8 mouse cellular contexts compared by ENCODE assay signal in the genomic region with DNA sequence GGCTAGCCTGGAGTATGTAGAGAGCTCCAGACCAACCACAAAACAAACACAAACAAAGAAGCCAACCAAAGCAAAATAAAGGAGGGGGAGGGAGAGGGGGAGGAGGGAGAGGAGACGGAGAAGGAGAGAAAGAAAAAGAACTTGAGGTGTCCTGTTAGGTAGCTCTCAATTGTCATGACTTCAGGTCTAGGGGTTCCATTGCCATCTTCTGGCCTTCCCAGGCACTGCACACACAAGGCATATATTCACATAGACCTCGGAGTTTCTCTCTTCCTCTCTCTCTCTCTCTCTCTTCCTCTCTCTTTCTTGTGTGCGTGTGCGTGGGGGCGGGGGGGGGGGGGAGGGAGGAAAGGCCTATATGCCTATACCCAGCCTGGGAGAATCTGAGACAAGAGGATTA. TPM values are rescaled to one million over a fixed set of nuclear protein-coding genes. Genes with fewer than 3 reads are reported as not detected.
DNase-seq lines count a peak whose midpoint lies in the region; ATAC-seq and TF ChIP-seq lines count a peak whose summit lies in the region.
"Had no signal": no experiment of that assay in that cellular context is flagged by ENCODE, and none has a peak within 500 bp of the region (broad histone marks: within the 10 kb centered on the region; RNA-seq: fewer than 3 reads in every experiment).

No protein-coding gene starts in this region.

- H3K4me3 ChIP-seq in liver, embryonic 12.5 days = no peak overlapping the region
- H3K4me3 ChIP-seq in ES-E14 (ENCODE audit: insufficient read depth in 1 of 2, low read depth in 1 of 2, low read length in 2 of 2, poor library complexity in 1 of 2, severe bottlenecking in 1 of 2) = no peak overlapping the region
- H3K4me3 ChIP-seq in cortical plate, adult 2 months (ENCODE audit: insufficient read depth, low read length) = no peak overlapping the region
- H3K4me3 ChIP-seq in stomach, embryonic 15.5 days (replicated peaks) = no peak overlapping the region

- H3K9me3 ChIP-seq in liver, embryonic 12.5 days (replicated peaks) = no peaks in the 10 kb centered on the region
- H3K9me3 ChIP-seq in ES-E14 (ENCODE audit: control insufficient read depth, insufficient read depth, low read depth, low read length) = no peaks in the 10 kb centered on the region
- H3K9me3 ChIP-seq in stomach, embryonic 15.5 days = no peaks in the 10 kb centered on the region
- H3K9me3 ChIP-seq: hindbrain, embryonic 15.5 days had no signal

- H3K27me3 ChIP-seq in liver, embryonic 12.5 days (replicated peaks) = peaks cover 40% of the 10 kb centered on the region
- H3K27me3 ChIP-seq in stomach, embryonic 15.5 days (replicated peaks) = no peaks in the 10 kb centered on the region
- H3K27me3 ChIP-seq: hindbrain, embryonic 15.5 days had no signal

- H3K4me2 ChIP-seq in liver, embryonic 12.5 days = no peak overlapping the region
- peak overlapping the region; percentile 90; the same call in 1 of the 2 replicates for H3K4me2 ChIP-seq in stomach, embryonic 15.5 days

- peak; percentile 41 for TF ChIP-seq CTCF in cortical plate, adult 2 months (IDR thresholded peaks at IDR 0.05; ENCODE audit: extremely low read depth, insufficient read depth, low read length)

- peaks cover 18% of the 10 kb centered on the region for H3K4me1 ChIP-seq in liver, embryonic 12.5 days
- peaks cover 0 to 5% of the 10 kb centered on the region in 2 experiments; a peak in 1 of 4 replicates for H3K4me1 ChIP-seq in ES-E14 (ENCODE audit: control insufficient read depth in 2 of 2, insufficient read depth in 2 of 2, low read length in 2 of 2, poor library complexity in 1 of 2)
- H3K4me1 ChIP-seq in cortical plate, adult 2 months (ENCODE audit: control insufficient read depth, insufficient read depth, low read length) = peaks cover 2% of the 10 kb centered on the region; the same call in 1 of the 2 replicates
- H3K4me1 ChIP-seq in stomach, embryonic 15.5 days = peaks cover 12% of the 10 kb centered on the region

- H3K27ac ChIP-seq in liver, embryonic 12.5 days = no peak overlapping the region
- no peak overlapping the region for H3K27ac ChIP-seq in ES-E14 (ENCODE audit: insufficient read depth, low read depth, low read length, poor library complexity, severe bottlenecking)
- no peak overlapping the region for H3K27ac ChIP-seq in cortical plate, adult 2 months (ENCODE audit: insufficient read depth, low read length)
- no peak overlapping the region for H3K27ac ChIP-seq in stomach, embryonic 15.5 days
- H3K27ac ChIP-seq: hindbrain, embryonic 15.5 days had no signal

- no peaks in the 10 kb centered on the region for H3K36me3 ChIP-seq in liver, embryonic 12.5 days
- H3K36me3 ChIP-seq in ES-E14 (ENCODE audit: control insufficient read depth, insufficient read depth, low read length, poor library complexity, severe bottlenecking) = no peaks in the 10 kb centered on the region
- H3K36me3 ChIP-seq in stomach, embryonic 15.5 days = no peaks in the 10 kb centered on the region
- H3K36me3 ChIP-seq: hindbrain, embryonic 15.5 days had no signal

- TF ChIP-seq POLR2A in cortical plate, adult 2 months (IDR thresholded peaks at IDR 0.05; ENCODE audit: extremely low read depth, insufficient read depth, low read length) = no peak

- ATAC-seq in liver, embryonic 12.5 days = no peak
- no peak for ATAC-seq in stomach, embryonic 15.5 days (ENCODE audit: insufficient read depth, low FRiP score, low read depth)

- no peak overlapping the region for H3K9ac ChIP-seq in liver, embryonic 12.5 days
- no peak overlapping the region for H3K9ac ChIP-seq in ES-E14 (ENCODE audit: insufficient read depth, low read depth, low read length, poor library complexity, severe bottlenecking)
- H3K9ac ChIP-seq in stomach, embryonic 15.5 days = no peak overlapping the region

- 37% methylated on average over 5 of the region's 5 CpGs for WGBS in liver, embryonic 12.5 days (ENCODE audit: insufficient replicate concordance)
- 33% methylated on average over 2 of the region's 5 CpGs for WGBS in stomach, embryonic 15.5 days

- in situ Hi-C loops in ES-E14 (cut with MboI; ENCODE audit: low sequenced_read_pairs in 2 of 2, unreplicated experiment in 2 of 2) = no loop called here

- DNase-seq in liver (peak; percentile 36), ES-E14 (ENCODE audit: low read depth, low spot score) (no peak)
- DNase-seq in adrenal gland, adult 2 months = no peak
- no peak for DNase-seq in adrenal gland, postnatal 25 days

TF ChIP-seq in ES-E14, 5 proteins besides CTCF, POLR2A, EP300 and RAD21:
- TF ChIP-seq HCFC1 (IDR thresholded peaks at IDR 0.05; ENCODE audit: borderline replicate concordance, insufficient read depth, low read length) (no peak), ZNF384 (IDR thresholded peaks at IDR 0.05; ENCODE audit: low read depth, low read length) (no peak), MAFK (IDR thresholded peaks at IDR 0.05; ENCODE audit: insufficient read depth, low read depth, low read length) (no peak), CHD2 (IDR thresholded peaks at IDR 0.05; ENCODE audit: low read depth, low read length) (no peak), ZC3H11A (IDR thresholded peaks at IDR 0.05; ENCODE audit: borderline replicate concordance, low read depth, low read length) (peak; percentile 69; the same call in 1 of the 2 replicates)

RNA-seq across cellular contexts. Expression of a gene that starts 1.3 kb away (rescaled TPM):
- polyA plus RNA-seq in liver, embryonic 12.5 days (2016; fragmentation: Nextera tagmentation; extraction: Ambion mirVana) = 76.1 and 78.7 TPM in 2 replicates
- 12.2 and 15.0 TPM in 2 replicates for total RNA-seq in ES-E14 (2012; rRNA removed)
- 48.4 and 53.7 TPM in 2 replicates for polyA plus RNA-seq in cortical plate, adult 2 months (2012; rRNA removed)
- polyA plus RNA-seq in stomach, embryonic 15.5 days (2015; fragmentation: Nextera tagmentation; extraction: Ambion mirVana) = 52.6 and 55.6 TPM in 2 replicates
- 10 to 100 TPM; 32.2 to 33.3 TPM for total RNA-seq in adrenal gland, adult 2 months (2021)
- polyA plus RNA-seq in adrenal gland, adult 2 months (2012; rRNA removed) = 3.9 and 6.0 TPM in 2 replicates
- total RNA-seq in adrenal gland, postnatal 25 days (2021) = 30.2 and 42.2 TPM in 2 replicates

RNA-seq across cellular contexts. Expression of a gene that starts 1.4 kb away (rescaled TPM):
- polyA plus RNA-seq in liver, embryonic 12.5 days (2016; fragmentation: Nextera tagmentation; extraction: Ambion mirVana) = 0.12 and 0.14 TPM in 2 replicates
- total RNA-seq in ES-E14 (2012; rRNA removed) = 0.45 and 0.63 TPM in 2 replicates
- 1.2 TPM in 2 replicates for polyA plus RNA-seq in cortical plate, adult 2 months (2012; rRNA removed)
- 2.2 TPM in 2 replicates for polyA plus RNA-seq in stomach, embryonic 15.5 days (2015; fragmentation: Nextera tagmentation; extraction: Ambion mirVana)
- total RNA-seq in adrenal gland, adult 2 months (2021) = 1 to 10 TPM; 1.2 to 2.5 TPM
- polyA plus RNA-seq in adrenal gland, adult 2 months (2012; rRNA removed) = 0.29 and 0.57 TPM in 2 replicates
- 1.8 and 1.9 TPM in 2 replicates for total RNA-seq in adrenal gland, postnatal 25 days (2021)

RNA-seq across cellular contexts. Expression of a gene that starts 16.5 kb away (rescaled TPM):
- polyA plus RNA-seq in liver, embryonic 12.5 days (2016; fragmentation: Nextera tagmentation; extraction: Ambion mirVana) = 4.0 and 4.4 TPM in 2 replicates
- total RNA-seq in ES-E14 (2012; rRNA removed) = 12.6 and 13.1 TPM in 2 replicates
- 12.7 and 13.7 TPM in 2 replicates for polyA plus RNA-seq in cortical plate, adult 2 months (2012; rRNA removed)
- polyA plus RNA-seq in stomach, embryonic 15.5 days (2015; fragmentation: Nextera tagmentation; extraction: Ambion mirVana) = 6.8 and 7.1 TPM in 2 replicates
- total RNA-seq in adrenal gland, adult 2 months (2021) = 10 to 100 TPM in 1 of 2 experiments, 1 to 10 TPM in 1; 7.8 to 15.9 TPM
- 2.0 and 2.2 TPM in 2 replicates for polyA plus RNA-seq in adrenal gland, adult 2 months (2012; rRNA removed)
- total RNA-seq in adrenal gland, postnatal 25 days (2021) = 9.9 and 14.3 TPM in 2 replicates

RNA-seq across cellular contexts. Expression of a gene that starts 52.2 kb away (rescaled TPM):
- polyA plus RNA-seq in liver, embryonic 12.5 days (2016; fragmentation: Nextera tagmentation; extraction: Ambion mirVana) = 11.6 and 12.1 TPM in 2 replicates
- total RNA-seq in ES-E14 (2012; rRNA removed) = 18.1 and 20.4 TPM in 2 replicates
- 31.7 and 33.3 TPM in 2 replicates for polyA plus RNA-seq in cortical plate, adult 2 months (2012; rRNA removed)
- 16.2 and 18.8 TPM in 2 replicates for polyA plus RNA-seq in stomach, embryonic 15.5 days (2015; fragmentation: Nextera tagmentation; extraction: Ambion mirVana)
- 10 to 100 TPM; 71.0 to 95.8 TPM for total RNA-seq in adrenal gland, adult 2 months (2021)
- 25.3 and 26.6 TPM in 2 replicates for polyA plus RNA-seq in adrenal gland, adult 2 months (2012; rRNA removed)
- total RNA-seq in adrenal gland, postnatal 25 days (2021) = 75.7 and 94.0 TPM in 2 replicates
